Mouse (Mus musculus): ENCODE data around the gene Spata25. TPM values are rescaled to one million over a fixed set of nuclear protein-coding genes. Genes with fewer than 3 reads are reported as not detected.
"Not testable (repeated sequence)": the region's sequence is repeated elsewhere in the genome, so short reads cannot be mapped to it uniquely, and the experiment has no call there.

The Spata25 gene
- polyA plus RNA-seq, 1 experiment from 2014 or later, result 0.14 TPM

DNA sequence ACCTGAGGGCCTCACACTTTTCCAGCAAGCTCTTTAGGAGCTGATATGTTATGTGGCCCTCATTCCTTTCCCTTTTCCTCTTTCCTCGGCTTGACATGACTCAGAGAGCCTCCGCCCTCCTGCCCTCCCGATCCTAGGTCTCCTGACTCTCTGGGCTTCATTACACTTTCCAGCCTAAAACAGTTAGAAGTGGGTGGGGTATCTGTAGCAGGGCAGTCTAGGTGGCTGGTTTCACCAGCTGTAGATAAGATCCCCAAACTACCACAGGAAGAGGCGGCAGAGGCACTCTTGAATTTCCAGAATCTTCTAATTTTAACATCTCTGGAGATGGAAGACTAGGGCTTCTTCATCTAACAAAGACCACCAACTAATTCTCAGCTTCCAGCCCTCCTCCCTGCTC, 36.3 kb upstream of the Spata25 start:
- ATAC-seq (no peak), DNase-seq (ENCODE audit: low read depth, low spot score) (no peak)
- no peak for TF ChIP-seq CTCF (IDR thresholded peaks at IDR 0.05)
- H3K27me3 ChIP-seq, result no peaks in the 10 kb centered on the region
- POLR2A ChIA-PET, result interaction anchor here (2.0 kb wide), 1 partner anchor 10 kb away, joined by 7 read pairs; no protein-coding TSS in a partner anchor
- CTCF ChIA-PET, result interaction anchor here (1.1 kb wide), 1 partner anchor 22 kb away, joined by 3 read pairs; no protein-coding TSS in a partner anchor
- in situ Hi-C loops (cut with MboI; ENCODE audit: low pct_unique_long_range_greater_than_20kb), result no loop called here

DNA sequence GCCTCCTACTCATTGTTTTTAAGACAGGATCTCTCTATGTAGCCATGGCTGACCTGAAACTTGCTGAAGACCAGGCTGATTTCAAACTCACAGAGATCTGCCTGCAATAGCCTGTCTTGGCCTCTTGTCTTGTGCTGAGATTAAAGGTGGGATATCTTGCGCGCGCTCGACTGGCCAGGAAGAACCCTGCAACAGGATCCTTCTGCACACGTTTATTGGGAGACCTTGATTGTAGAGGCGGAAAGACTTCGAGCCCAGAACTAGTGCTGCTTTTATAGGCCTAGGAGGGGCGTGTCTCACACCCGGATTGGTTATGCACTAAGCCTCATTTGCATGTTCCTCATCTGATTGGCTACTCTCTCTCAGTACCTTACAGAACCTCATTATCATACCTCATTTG, 35.1 kb upstream of the Spata25 start:
- DNase-seq (ENCODE audit: low read depth, low spot score); in situ Hi-C loops (cut with MboI; ENCODE audit: low pct_unique_long_range_greater_than_20kb); CTCF ChIA-PET; ATAC-seq; H3K27me3 ChIP-seq: not testable (repeated sequence)
- POLR2A ChIA-PET, result interaction anchor here (2.0 kb wide), 1 partner anchor 12 kb away, joined by 7 read pairs; no protein-coding TSS in a partner anchor

DNA sequence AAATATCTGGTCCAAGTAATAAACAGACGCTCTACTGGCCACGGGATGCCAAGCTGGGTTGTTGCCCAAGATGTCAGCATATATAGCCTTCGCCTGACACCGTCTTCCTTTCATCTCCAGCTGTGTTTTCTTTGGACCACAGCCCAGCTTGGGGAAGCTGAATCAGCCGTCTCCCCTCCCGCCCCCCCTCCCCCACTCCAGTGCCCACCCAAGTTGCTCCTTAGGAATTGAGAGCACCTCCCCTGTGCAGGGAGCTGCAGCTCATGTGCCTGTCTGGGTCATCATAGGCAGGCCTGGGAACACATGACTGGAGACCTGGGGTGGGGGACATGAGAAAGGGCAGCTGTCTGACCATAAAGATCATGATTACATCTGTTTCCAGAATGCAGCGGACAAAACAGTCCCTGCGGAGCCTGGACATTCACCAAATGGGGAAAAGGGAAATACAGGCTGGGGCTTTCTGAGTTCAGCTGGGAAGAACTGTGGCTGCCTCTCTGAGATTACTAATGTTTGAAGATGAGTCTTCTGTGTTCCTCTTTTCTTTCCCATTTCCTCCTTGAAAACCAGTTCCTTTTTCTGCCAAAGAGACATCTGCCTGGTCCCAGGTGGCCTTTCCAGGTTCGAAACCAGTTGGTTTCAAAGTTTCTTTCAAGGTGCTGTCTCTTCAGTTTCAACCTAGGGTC, 34.0 kb upstream of the Spata25 start:
- in situ Hi-C loops (cut with MboI; ENCODE audit: low pct_unique_long_range_greater_than_20kb), result no loop called here
- no peak for TF ChIP-seq CTCF (IDR thresholded peaks at IDR 0.05)
- peak; percentile 61 for ATAC-seq
- no peaks in the 10 kb centered on the region for H3K27me3 ChIP-seq
- POLR2A ChIA-PET, result no interaction called here
- peak; percentile 88 for DNase-seq (ENCODE audit: low read depth, low spot score)
- CTCF ChIA-PET, result interaction anchor here (0.7 to 1.3 kb wide), 2 partner anchors 14 to 67 kb away, joined by 3 to 4 read pairs; no protein-coding TSS in a partner anchor

DNA sequence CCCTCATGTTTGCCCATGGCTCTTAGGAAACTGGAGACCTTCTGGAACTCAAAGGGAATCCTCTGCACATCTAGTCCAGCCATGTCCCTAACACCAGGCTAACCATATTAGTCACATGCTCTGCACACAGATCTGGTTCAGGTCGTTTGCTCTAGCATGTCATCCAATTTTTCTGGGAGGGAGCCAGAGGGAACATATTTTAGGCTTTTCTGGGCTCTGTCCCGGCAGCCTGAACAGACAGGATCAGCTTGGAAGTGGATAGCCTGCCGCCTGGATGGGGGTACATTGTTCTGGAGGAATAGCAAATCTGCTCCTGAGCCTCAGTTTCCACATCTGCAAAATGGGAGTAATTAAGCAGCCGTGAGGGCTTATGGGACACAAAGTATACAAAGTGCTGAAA, 32.8 kb upstream of the Spata25 start:
- in situ Hi-C loops (cut with MboI; ENCODE audit: low pct_unique_long_range_greater_than_20kb), result no loop called here
- POLR2A ChIA-PET, result no interaction called here
- H3K27me3 ChIP-seq, result no peaks in the 10 kb centered on the region
- ATAC-seq, result no peak
- TF ChIP-seq CTCF (IDR thresholded peaks at IDR 0.05), result no peak
- DNase-seq (ENCODE audit: low read depth, low spot score), result no peak
- CTCF ChIA-PET, result interaction anchor here (1.3 kb wide), 1 partner anchor 16 kb away, joined by 4 read pairs; no protein-coding TSS in a partner anchor

DNA sequence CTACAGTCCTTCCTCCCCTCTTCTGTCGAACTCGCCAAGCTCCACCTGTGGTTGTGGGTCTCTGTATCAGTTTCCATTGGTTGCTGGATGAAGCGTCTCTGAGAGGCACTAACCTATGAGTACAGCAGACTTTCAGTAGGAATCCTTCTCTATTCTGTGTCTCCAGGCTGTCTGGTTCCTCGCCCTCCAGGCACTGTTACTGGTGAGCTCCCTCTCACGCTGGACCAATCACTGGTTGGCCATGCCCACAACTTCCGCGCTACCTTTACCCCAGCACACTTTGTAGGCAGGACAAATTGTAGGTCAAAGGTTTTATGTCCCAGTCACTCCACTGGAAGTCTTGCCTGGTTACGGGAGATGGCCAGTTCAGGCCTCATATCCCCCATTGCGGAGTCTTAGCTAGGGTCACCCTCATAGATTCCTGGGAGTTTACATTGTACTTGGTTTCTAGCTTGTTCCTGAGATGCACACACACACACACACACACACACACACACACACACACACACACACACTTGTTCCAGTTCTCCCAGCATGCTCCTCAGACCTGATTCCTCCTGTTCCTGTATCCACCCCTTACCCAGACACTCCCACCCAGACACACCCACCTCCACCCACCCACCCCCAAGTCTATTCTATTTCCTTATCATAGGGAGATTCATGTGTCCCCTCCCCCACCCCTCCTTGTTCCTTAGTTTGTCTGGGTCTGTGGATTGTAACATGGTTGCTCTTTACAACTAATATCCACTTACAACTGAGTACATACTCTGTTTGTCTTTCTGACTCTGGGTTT, 31.5 kb upstream of the Spata25 start:
- ChIA-PET POLR2A (interaction anchor here (0.8 kb wide), 1 partner anchor 20 kb away, joined by 4 read pairs; no protein-coding TSS in a partner anchor), CTCF (no interaction called here)
- no peaks in the 10 kb centered on the region for H3K27me3 ChIP-seq
- ATAC-seq, result no peak
- DNase-seq (ENCODE audit: low read depth, low spot score), result no peak
- no peak for TF ChIP-seq CTCF (IDR thresholded peaks at IDR 0.05)
- in situ Hi-C loops (cut with MboI; ENCODE audit: low pct_unique_long_range_greater_than_20kb), result no loop called here

DNA sequence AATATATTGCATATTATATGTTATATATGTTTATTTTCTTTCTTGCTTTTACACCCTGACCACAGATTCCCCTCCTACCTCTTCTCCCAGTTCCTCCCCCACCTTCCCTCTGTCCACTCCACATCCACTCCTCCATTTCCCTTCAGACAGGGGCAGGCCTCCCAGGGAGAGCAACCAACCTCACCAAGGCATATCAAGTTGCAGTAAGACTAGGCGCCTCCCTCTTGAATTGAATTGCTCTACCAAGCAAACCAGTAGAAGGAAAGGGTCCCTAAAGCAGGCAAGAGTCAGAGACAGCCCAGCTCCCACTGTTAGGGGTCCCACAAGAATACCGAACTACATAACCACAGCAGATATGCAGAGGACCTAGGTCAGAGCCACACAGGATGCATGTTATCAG, 30.8 kb upstream of the Spata25 start:
- CTCF ChIA-PET, result no interaction called here
- POLR2A ChIA-PET, result no interaction called here
- TF ChIP-seq CTCF (IDR thresholded peaks at IDR 0.05), result no peak
- ATAC-seq (no peak), DNase-seq (ENCODE audit: low read depth, low spot score) (no peak)
- in situ Hi-C loops (cut with MboI; ENCODE audit: low pct_unique_long_range_greater_than_20kb), result no loop called here
- no peaks in the 10 kb centered on the region for H3K27me3 ChIP-seq

DNA sequence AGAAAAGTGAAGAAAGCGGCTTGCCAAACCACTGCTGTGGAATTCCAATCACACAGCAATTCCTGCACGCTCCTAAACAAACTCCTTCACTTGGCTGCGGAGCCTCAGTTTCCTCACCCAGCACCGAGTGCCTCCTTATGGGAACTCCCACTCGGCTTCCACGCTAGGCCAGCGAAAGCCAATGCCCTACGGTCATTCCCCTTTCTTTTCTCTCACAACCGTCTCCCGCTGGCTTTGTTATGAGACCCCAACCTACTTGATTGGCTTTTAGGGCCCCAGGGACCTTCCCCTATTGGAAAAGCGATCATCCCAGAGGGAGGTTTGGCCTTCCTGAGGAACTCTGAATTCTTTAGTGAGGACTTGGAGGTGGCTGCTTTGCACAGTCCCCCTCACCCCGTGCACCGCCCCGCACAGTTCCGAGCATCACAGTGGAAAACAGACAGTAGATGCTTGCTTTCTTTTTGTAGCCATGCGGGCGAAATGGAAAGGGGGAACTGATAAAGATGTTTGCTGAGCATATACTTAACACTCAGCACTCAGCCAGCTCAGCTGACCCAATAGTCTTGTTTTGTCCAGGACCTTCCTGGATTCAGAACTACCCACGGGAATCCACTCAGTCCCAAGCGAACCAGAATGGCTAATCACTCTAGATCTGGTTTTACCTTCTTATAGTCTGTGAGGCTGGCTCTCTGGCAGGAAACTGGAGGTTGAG, 29.7 kb upstream of the Spata25 start:
- no peaks in the 10 kb centered on the region for H3K27me3 ChIP-seq
- in situ Hi-C loops (cut with MboI; ENCODE audit: low pct_unique_long_range_greater_than_20kb), result no loop called here
- DNase-seq (ENCODE audit: low read depth, low spot score) (no peak), ATAC-seq (no peak)
- POLR2A ChIA-PET, result no interaction called here
- CTCF ChIA-PET, result interaction anchor here (1.8 kb wide), 1 partner anchor 24 kb away, joined by 4 read pairs; the partner anchor contains the start of gene Neurl2
- no peak for TF ChIP-seq CTCF (IDR thresholded peaks at IDR 0.05)

DNA sequence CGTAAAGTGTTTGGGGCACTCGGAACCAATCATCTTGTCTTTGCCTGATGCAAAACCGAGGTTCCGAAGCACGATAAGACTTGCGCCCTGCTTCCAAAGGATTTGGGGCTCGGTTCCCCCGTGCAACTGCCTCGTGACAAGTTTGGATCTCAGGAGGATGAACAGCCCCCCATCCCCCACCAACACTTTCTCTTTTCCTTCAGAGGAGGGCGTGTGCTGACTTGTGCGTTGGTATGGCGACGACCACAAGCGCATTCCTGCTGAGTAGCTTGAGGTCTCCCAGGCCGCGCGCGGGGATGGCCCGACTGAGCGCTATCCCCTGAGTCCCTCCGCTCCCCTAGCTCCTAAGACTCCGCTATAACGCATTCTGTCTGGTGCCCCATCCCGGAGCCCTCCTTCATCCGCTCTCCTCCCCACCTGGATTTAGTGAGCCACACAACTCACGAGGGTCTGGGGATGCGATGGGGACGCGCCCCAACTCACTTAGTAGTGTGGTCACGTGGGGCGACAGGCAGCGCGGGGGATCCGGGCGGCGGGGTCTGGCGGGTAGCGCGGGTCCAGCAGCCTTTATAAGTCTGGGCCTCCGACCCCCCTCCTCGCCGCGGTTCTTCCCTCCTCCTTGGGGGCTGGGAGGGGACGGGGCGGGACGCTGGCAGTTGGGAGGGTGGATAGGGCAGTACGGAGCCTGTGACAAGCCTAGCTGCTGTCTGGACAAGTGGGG, 28.9 kb upstream of the Spata25 start, which contains the start of gene Pltp:
Gene Pltp (minus strand): TSS at position 611 of the 721 bp plus-strand sequence.
- DNase-seq (ENCODE audit: low read depth, low spot score) (no peak), ATAC-seq (peak; percentile 58)
- CTCF ChIA-PET, result interaction anchor here (1.8 kb wide), 1 partner anchor 23 kb away, joined by 4 read pairs; the partner anchor contains the start of gene Neurl2
- no peaks in the 10 kb centered on the region for H3K27me3 ChIP-seq
- no peak for TF ChIP-seq CTCF (IDR thresholded peaks at IDR 0.05)
- POLR2A ChIA-PET, result no interaction called here
- in situ Hi-C loops (cut with MboI; ENCODE audit: low pct_unique_long_range_greater_than_20kb), result no loop called here

DNA sequence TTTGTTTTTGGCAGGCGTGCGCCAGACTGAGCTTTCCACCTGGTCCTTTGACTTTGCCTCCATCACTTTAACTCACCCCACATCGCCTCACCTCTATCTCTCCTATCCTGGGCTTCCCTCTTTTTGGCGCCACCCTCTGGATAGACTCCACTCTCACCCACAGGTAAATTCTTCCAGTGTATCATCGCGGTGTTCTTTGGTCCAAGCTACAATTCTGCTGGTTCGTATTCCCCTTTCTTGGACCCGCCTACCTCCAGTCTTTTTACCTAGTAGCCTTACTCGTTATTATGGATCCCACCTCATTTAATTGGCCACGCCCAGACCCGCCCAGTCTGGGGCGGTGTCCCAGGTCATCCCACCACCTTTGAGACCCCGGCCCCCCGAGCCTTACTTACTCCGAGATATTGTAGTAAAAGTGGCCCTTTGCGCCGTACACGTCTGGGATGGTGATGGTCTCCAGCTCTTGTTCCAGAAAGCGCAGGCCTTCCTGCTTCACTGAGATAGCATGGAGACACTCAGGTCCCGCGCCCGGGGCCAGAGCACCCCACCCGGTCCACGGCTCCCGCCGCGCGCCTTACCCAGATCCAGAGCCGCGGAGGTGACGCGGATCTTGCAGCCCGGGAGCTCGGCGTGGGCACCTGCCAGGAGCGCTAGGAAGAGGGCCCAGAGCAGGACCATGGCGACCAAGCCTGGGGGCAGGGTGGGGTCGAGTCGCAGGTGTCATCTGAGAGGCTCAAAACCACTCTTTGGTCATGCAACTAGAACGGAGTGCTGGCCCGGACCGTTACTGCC, 28.2 kb upstream of the Spata25 start:
- POLR2A ChIA-PET, result interaction anchor here (1.0 kb wide), 1 partner anchor 10 kb away, joined by 4 read pairs; no protein-coding TSS in a partner anchor

DNA sequence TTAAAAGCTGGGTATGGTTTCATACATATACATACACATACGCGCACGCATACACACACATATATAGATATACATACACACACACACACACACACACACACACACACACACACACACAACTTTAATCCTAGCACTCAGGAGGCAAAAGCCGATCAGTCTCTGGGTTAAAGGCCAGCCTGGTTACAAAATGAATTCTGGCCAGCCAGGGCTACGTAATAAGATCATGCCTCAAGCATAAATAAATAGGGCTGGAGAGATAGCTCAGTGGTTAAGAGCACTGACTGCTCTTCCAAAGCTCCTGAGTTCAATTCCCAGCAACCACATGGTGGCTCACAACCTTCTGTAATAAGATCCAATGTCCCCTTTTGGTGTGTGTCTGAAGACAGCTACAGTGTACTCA, 27.2 kb upstream of the Spata25 start:
- DNase-seq (ENCODE audit: low read depth, low spot score); ATAC-seq; in situ Hi-C loops (cut with MboI; ENCODE audit: low pct_unique_long_range_greater_than_20kb); H3K27me3 ChIP-seq: not testable (repeated sequence)
- ChIA-PET POLR2A (interaction anchor here (1.0 kb wide), 1 partner anchor 11 kb away, joined by 4 read pairs; no protein-coding TSS in a partner anchor), CTCF (interaction anchor here (0.8 kb wide), 2 partner anchors 15 to 23 kb away, joined by 3 read pairs; partner anchors contain the start of genes Ctsa and Neurl2)

More for the DNA sequence above, 28.2 kb upstream of the Spata25 start:
- no peak for TF ChIP-seq CTCF (IDR thresholded peaks at IDR 0.05)
- H3K27me3 ChIP-seq, result no peaks in the 10 kb centered on the region
- ATAC-seq (peak; percentile 32), DNase-seq (ENCODE audit: low read depth, low spot score) (no peak)
- in situ Hi-C loops (cut with MboI; ENCODE audit: low pct_unique_long_range_greater_than_20kb), result no loop called here
- CTCF ChIA-PET, result interaction anchor here (0.8 to 1.8 kb wide), 3 partner anchors 14 to 24 kb away, joined by 3 to 4 read pairs (median 3); partner anchors contain the start of genes Ctsa and Neurl2

Measured in Patski (cell line).